ENCODE assay signal across 10 mouse cellular contexts in genomic region chr7:143444955-143445648, GRCm38 (mm10). TPM values are rescaled to one million over a fixed set of nuclear protein-coding genes. Genes with fewer than 3 reads are reported as not detected.
DNase-seq lines count a peak whose midpoint lies in the region; ATAC-seq and TF ChIP-seq lines count a peak whose summit lies in the region.
"Had no signal": no experiment of that assay in that cellular context is flagged by ENCODE, and none has a peak within 500 bp of the region (broad histone marks: within the 10 kb centered on the region; RNA-seq: fewer than 3 reads in every experiment).

No protein-coding gene starts in this region.

- DNase-seq in lung, adult 2 months: no peak
- DNase-seq in right cerebral cortex, adult 18-20 months: no peak
- no peak for DNase-seq in cerebellum, adult 18-20 months
- no peak for DNase-seq in cerebellum, adult 11-12 months
- DNase-seq: thymus, postnatal 14 days had no signal

- peaks cover 10% of the 10 kb centered on the region for H3K4me1 ChIP-seq in lung, embryonic 15.5 days
- H3K4me1 ChIP-seq in lung, adult 2 months (ENCODE audit: control insufficient read depth, insufficient read depth, low read length): no peaks in the 10 kb centered on the region
- peaks cover 29% of the 10 kb centered on the region for H3K4me1 ChIP-seq in forebrain, embryonic 15.5 days
- H3K4me1 ChIP-seq in liver, embryonic 15.5 days (replicated peaks): no peaks in the 10 kb centered on the region; the same call in 1 of the 2 replicates
- peaks cover 10% of the 10 kb centered on the region for H3K4me1 ChIP-seq in stomach, embryonic 16.5 days (ENCODE audit: control insufficient read depth, insufficient read depth, low read length)

- peak overlapping the region; percentile 38 for H3K4me3 ChIP-seq in lung, embryonic 15.5 days
- no peak overlapping the region for H3K4me3 ChIP-seq in lung, adult 2 months (replicated peaks; ENCODE audit: extremely low read depth, low read depth, low read length)
- H3K4me3 ChIP-seq in forebrain, embryonic 15.5 days: peak overlapping the region; percentile 42
- H3K4me3 ChIP-seq in liver, embryonic 15.5 days (replicated peaks): peak overlapping the region; percentile 20; the same call in 1 of the 2 replicates
- H3K4me3 ChIP-seq in stomach, embryonic 16.5 days (replicated peaks; ENCODE audit: low read length): peak overlapping the region; percentile 35

- no peaks in the 10 kb centered on the region for H3K9me3 ChIP-seq in lung, embryonic 15.5 days
- no peaks in the 10 kb centered on the region for H3K9me3 ChIP-seq in forebrain, embryonic 15.5 days
- H3K9me3 ChIP-seq in liver, embryonic 15.5 days (replicated peaks): no peaks in the 10 kb centered on the region
- H3K9me3 ChIP-seq in stomach, embryonic 16.5 days (replicated peaks; ENCODE audit: control insufficient read depth, low read length): no peaks in the 10 kb centered on the region

- no peak for TF ChIP-seq CTCF in lung, adult 2 months (IDR thresholded peaks at IDR 0.05; ENCODE audit: insufficient read depth, low read length)

- no peaks in the 10 kb centered on the region for H3K36me3 ChIP-seq in lung, embryonic 15.5 days
- no peaks in the 10 kb centered on the region for H3K36me3 ChIP-seq in forebrain, embryonic 15.5 days
- no peaks in the 10 kb centered on the region for H3K36me3 ChIP-seq in liver, embryonic 15.5 days (replicated peaks)
- H3K36me3 ChIP-seq in stomach, embryonic 16.5 days (ENCODE audit: control insufficient read depth, insufficient read depth, low read length): no peaks in the 10 kb centered on the region

- H3K27me3 ChIP-seq in lung, embryonic 15.5 days: peaks cover 60% of the 10 kb centered on the region
- peaks cover 37% of the 10 kb centered on the region for H3K27me3 ChIP-seq in forebrain, embryonic 15.5 days
- peaks cover 79% of the 10 kb centered on the region for H3K27me3 ChIP-seq in liver, embryonic 15.5 days
- H3K27me3 ChIP-seq in stomach, embryonic 16.5 days (ENCODE audit: control insufficient read depth, insufficient read depth, low read length): peaks cover 30% of the 10 kb centered on the region

- 0 out of 2 replicates have a peak, but pooled peaks have one; percentile 37 for ATAC-seq in lung, embryonic 15.5 days (ENCODE audit: borderline replicate concordance, extremely low read depth, low FRiP score, low TSS enrichment)
- ATAC-seq in forebrain, embryonic 15.5 days (replicated peaks): peak; percentile 59
- no peak for ATAC-seq in liver, embryonic 15.5 days (ENCODE audit: insufficient read depth)
- ATAC-seq in stomach, embryonic 16.5 days (ENCODE audit: insufficient read depth, low FRiP score): peak; percentile 38; the same call in 1 of the 2 replicates

- TF ChIP-seq POLR2A in lung, adult 2 months (IDR thresholded peaks at IDR 0.05; ENCODE audit: borderline replicate concordance, extremely low read depth, low read depth, low read length): no peak

- no peak overlapping the region for H3K27ac ChIP-seq in lung, embryonic 15.5 days
- peak overlapping the region; percentile 63 for H3K27ac ChIP-seq in forebrain, embryonic 15.5 days (replicated peaks)
- no peak overlapping the region for H3K27ac ChIP-seq in liver, embryonic 15.5 days (replicated peaks)
- no peak overlapping the region for H3K27ac ChIP-seq in stomach, embryonic 16.5 days (ENCODE audit: low read length)
- H3K27ac ChIP-seq: macrophage had no signal

- peak overlapping the region; percentile 72 for H3K4me2 ChIP-seq in lung, embryonic 15.5 days
- H3K4me2 ChIP-seq in forebrain, embryonic 15.5 days (replicated peaks): peak overlapping the region; percentile 67
- H3K4me2 ChIP-seq in liver, embryonic 15.5 days: peak overlapping the region; percentile 50
- peak overlapping the region; percentile 54 for H3K4me2 ChIP-seq in stomach, embryonic 16.5 days (ENCODE audit: low read depth, low read length)

- WGBS in lung, embryonic 15.5 days: 4% methylated on average over 55 of the region's 55 CpGs
- WGBS in lung, adult 2 months: 11% methylated on average over 55 of the region's 55 CpGs
- under 1% methylated on average over 55 of the region's 55 CpGs for WGBS in forebrain, embryonic 15.5 days
- 6% methylated on average over 55 of the region's 55 CpGs for WGBS in liver, embryonic 15.5 days (ENCODE audit: insufficient replicate concordance)
- WGBS in stomach, embryonic 16.5 days: 8% methylated on average over 55 of the region's 55 CpGs

- peak overlapping the region; percentile 40 for H3K9ac ChIP-seq in lung, embryonic 15.5 days
- H3K9ac ChIP-seq in forebrain, embryonic 15.5 days (replicated peaks): peak overlapping the region; percentile 53
- no peak overlapping the region for H3K9ac ChIP-seq in liver, embryonic 15.5 days
- peak overlapping the region; percentile 62 for H3K9ac ChIP-seq in stomach, embryonic 16.5 days (ENCODE audit: low read length)

RNA-seq across cellular contexts. Expression of gene Cdkn1c, which starts 15.7 kb away (rescaled TPM):
- 553 and 555 TPM in 2 replicates for polyA plus RNA-seq in lung, embryonic 15.5 days (2015; fragmentation: Nextera tagmentation; extraction: Ambion mirVana)
- 31.6 and 34.5 TPM in 2 replicates for polyA plus RNA-seq in lung, adult 2 months (2012; rRNA removed)
- 139 and 142 TPM in 2 replicates for polyA plus RNA-seq in forebrain, embryonic 15.5 days (2015; fragmentation: Nextera tagmentation; extraction: Ambion mirVana)
- polyA plus RNA-seq in liver, embryonic 15.5 days (2015; fragmentation: Nextera tagmentation; extraction: Ambion mirVana): 182 and 216 TPM in 2 replicates
- 402 and 460 TPM in 2 replicates for polyA plus RNA-seq in stomach, embryonic 16.5 days (2015; fragmentation: Nextera tagmentation; extraction: Ambion mirVana)

RNA-seq across cellular contexts. Expression of gene Slc22a18, which starts 28.4 kb away (rescaled TPM):
- 1.9 and 2.4 TPM in 2 replicates for polyA plus RNA-seq in lung, embryonic 15.5 days (2015; fragmentation: Nextera tagmentation; extraction: Ambion mirVana)
- polyA plus RNA-seq in lung, adult 2 months (2012; rRNA removed): 27.2 and 29.1 TPM in 2 replicates
- polyA plus RNA-seq in forebrain, embryonic 15.5 days (2015; fragmentation: Nextera tagmentation; extraction: Ambion mirVana): 0.29 and 0.68 TPM in 2 replicates
- 12.9 and 16.3 TPM in 2 replicates for polyA plus RNA-seq in liver, embryonic 15.5 days (2015; fragmentation: Nextera tagmentation; extraction: Ambion mirVana)
- polyA plus RNA-seq in stomach, embryonic 16.5 days (2015; fragmentation: Nextera tagmentation; extraction: Ambion mirVana): 11.3 and 15.8 TPM in 2 replicates

RNA-seq across cellular contexts. Expression of gene Phlda2, which starts 57.8 kb away (rescaled TPM):
- polyA plus RNA-seq in lung, embryonic 15.5 days (2015; fragmentation: Nextera tagmentation; extraction: Ambion mirVana): 4.7 and 4.9 TPM in 2 replicates
- polyA plus RNA-seq in lung, adult 2 months (2012; rRNA removed): 5.1 and 6.1 TPM in 2 replicates
- polyA plus RNA-seq in forebrain, embryonic 15.5 days (2015; fragmentation: Nextera tagmentation; extraction: Ambion mirVana): 0.26 and 0.47 TPM in 2 replicates
- polyA plus RNA-seq in liver, embryonic 15.5 days (2015; fragmentation: Nextera tagmentation; extraction: Ambion mirVana): 22.6 and 27.0 TPM in 2 replicates
- polyA plus RNA-seq in stomach, embryonic 16.5 days (2015; fragmentation: Nextera tagmentation; extraction: Ambion mirVana): 11.2 and 12.8 TPM in 2 replicates
- polyA plus RNA-seq: macrophage had no signal
